Mouse (Mus musculus) embryo, embryonic 10.5 days (tissue): ENCODE measurements at regions not wholly inside any gene's neighbourhood (a gene's known extent, or its start where the extent isn't known, plus 50 kb on each side); places are given as distances from the start of the nearest gene placed in this dataset.

Experiments used
- DNase-seq: peaks from one replicate; pipeline ENCODE4 v3.0.0-alpha.2; 2015; ENCODE audit warnings: low spot score

- no peak for DNase-seq
Observed at GRCm38 (mm10) chr5:53329591-53329990, 62.7 kb downstream of the Smim20 start.

- no peak for DNase-seq
Observed at GRCm38 (mm10) chr5:53336704-53337103, 69.8 kb downstream of the Smim20 start.

- DNase-seq, result no peak
Observed at GRCm38 (mm10) chr5:53337816-53338215, 70.9 kb downstream of the Smim20 start.

GRCm38 (mm10) chr5:53345164-53345563 is 78.3 kb downstream of the Smim20 start:
- DNase-seq, result no peak

GRCm38 (mm10) chr5:53346028-53346427 is 79.1 kb downstream of the Smim20 start:
- DNase-seq, result no peak

- DNase-seq, result no peak
Observed at GRCm38 (mm10) chr5:53346756-53347155, 79.9 kb downstream of the Smim20 start.

- DNase-seq, result no peak
Observed at GRCm38 (mm10) chr5:53352852-53353251, 86.0 kb downstream of the Smim20 start.

GRCm38 (mm10) chr5:53354296-53354695 is 87.4 kb downstream of the Smim20 start:
- DNase-seq, result no peak

- peak; percentile 87 for DNase-seq
Observed at GRCm38 (mm10) chr5:53355069-53355468, 88.2 kb downstream of the Smim20 start.

GRCm38 (mm10) chr5:53357086-53357608 is 90.3 kb downstream of the Smim20 start:
- DNase-seq, result no peak

GRCm38 (mm10) chr5:53358181-53358580 is 91.3 kb downstream of the Smim20 start:
- DNase-seq, result no peak

GRCm38 (mm10) chr5:53359887-53360286 is 93.0 kb downstream of the Smim20 start:
- no peak for DNase-seq

- DNase-seq, result no peak
Observed at GRCm38 (mm10) chr5:53361295-53361694, 94.4 kb downstream of the Smim20 start.

- DNase-seq, result no peak
Observed at GRCm38 (mm10) chr5:53363898-53364297, 97.0 kb downstream of the Smim20 start.

- DNase-seq, result no peak
Observed at GRCm38 (mm10) chr5:53366882-53367561, 98.9 kb upstream of the Rbpj start.

- DNase-seq, result no peak
Observed at GRCm38 (mm10) chr5:53370272-53370671, 95.7 kb upstream of the Rbpj start.

- no peak for DNase-seq
Observed at GRCm38 (mm10) chr5:53371638-53372037, 94.3 kb upstream of the Rbpj start.

- no peak for DNase-seq
Observed at GRCm38 (mm10) chr5:53373315-53373714, 92.6 kb upstream of the Rbpj start.

- peak; percentile 38 for DNase-seq
Observed at GRCm38 (mm10) chr5:53376856-53377255, 89.1 kb upstream of the Rbpj start.

- DNase-seq, result no peak
Observed at GRCm38 (mm10) chr5:53377698-53378097, 88.3 kb upstream of the Rbpj start.

GRCm38 (mm10) chr5:53378106-53378505 is 87.8 kb upstream of the Rbpj start:
- no peak for DNase-seq

- DNase-seq, result no peak
Observed at GRCm38 (mm10) chr5:53378599-53378998, 87.4 kb upstream of the Rbpj start.

- peak; percentile 28 for DNase-seq
Observed at GRCm38 (mm10) chr5:53379612-53380011, 86.3 kb upstream of the Rbpj start.

GRCm38 (mm10) chr5:53380203-53380602 is 85.7 kb upstream of the Rbpj start:
- DNase-seq, result no peak
